Mouse (Mus musculus): Measurements from ENCODE around the gene Cryz.

Gene Cryz

DNA sequence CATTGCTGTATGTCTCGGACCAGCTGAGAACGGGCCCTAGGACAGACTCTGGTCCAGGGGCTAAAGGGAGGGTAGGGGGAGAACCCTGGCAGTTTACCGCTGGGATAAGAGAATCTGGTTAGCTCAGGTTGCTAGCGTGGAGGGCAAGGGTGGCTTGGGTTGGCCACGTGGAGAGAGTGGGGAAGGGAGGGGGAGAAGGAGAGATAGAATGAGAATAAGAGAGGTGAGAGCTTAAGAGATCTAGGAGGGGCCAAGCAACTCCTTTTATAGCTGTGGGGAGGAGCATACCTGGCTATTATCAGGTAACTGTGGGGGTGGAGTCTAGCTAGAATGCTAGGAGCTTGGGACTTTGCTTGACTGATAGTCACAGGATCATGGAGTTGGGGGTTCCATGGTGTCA lies 74.5 kb downstream of the Cryz start:
- DNase-seq (ENCODE audit: low spot score in 2 of 2), result no peak
